Mouse (Mus musculus) intestine, postnatal 0 days (tissue): ENCODE results near the gene Lag3. TPM values are rescaled to one million over a fixed set of nuclear protein-coding genes. Genes with fewer than 3 reads are reported as not detected.

Experiments used
- ATAC-seq: fragments of 200-750 bp; cut with Nextera tagmentation; 2 replicates; pipeline ENCODE4 v1.8.0; 2017; ENCODE audit warnings: mild to moderate bottlenecking, moderate TSS enrichment, moderate library complexity
- H3K27ac ChIP-seq: fragments of 300-500 bp; sonication (generic); 2 replicates; pipeline ENCODE4 v1.5.1; 2014; ENCODE audit warnings: mild to moderate bottlenecking, low read depth, low read length, moderate library complexity
- H3K27me3 ChIP-seq: fragments of 300-500 bp; sonication (generic); replicated peaks from 2 replicates; pipeline ENCODE4 v1.6.1; 2014; ENCODE audit warnings: low read length, mixed read lengths; ENCODE audit not compliant: control insufficient read depth, insufficient read depth
- H3K36me3 ChIP-seq: fragments of 300-500 bp; sonication (generic); 2 replicates; pipeline ENCODE4 v1.6.1; 2014; ENCODE audit warnings: mild to moderate bottlenecking, moderate library complexity; ENCODE audit not compliant: control insufficient read depth, insufficient read depth
- H3K4me1 ChIP-seq: fragments of 300-500 bp; sonication (generic); replicated peaks from 2 replicates; pipeline ENCODE4 v1.6.1; 2014; ENCODE audit warnings: antibody characterized with exemption, low read length, mixed read lengths; ENCODE audit not compliant: control insufficient read depth, insufficient read depth
- H3K4me2 ChIP-seq: fragments of 300-500 bp; sonication (generic); replicated peaks from 2 replicates; pipeline ENCODE4 v1.6.1; 2014; ENCODE audit warnings: low read depth, mild to moderate bottlenecking, moderate library complexity
- H3K4me3 ChIP-seq: fragments of 300-500 bp; sonication (generic); 2 replicates; pipeline ENCODE4 v1.5.1; 2014; ENCODE audit warnings: low read depth, low read length
- H3K9ac ChIP-seq: fragments of 300-500 bp; sonication (generic); 2 replicates; pipeline ENCODE4 v1.6.1; 2014; ENCODE audit warnings: mild to moderate bottlenecking, low read depth, low read length
- H3K9me3 ChIP-seq: fragments of 300-500 bp; sonication (generic); 2 replicates; pipeline ENCODE4 v1.6.1; 2016; ENCODE audit warnings: mixed run types; ENCODE audit not compliant: control insufficient read depth
- CTCF ChIP-seq: sonication (generic); IDR thresholded peaks from 2 replicates; pipeline ENCODE4 v1.5.1; 2016; ENCODE audit warnings: low read depth, mild to moderate bottlenecking, control low read depth, antibody characterized with exemption, moderate library complexity
- WGBS: fragments of 180-500 bp; shearing (Covaris S2); extraction: QIAGEN DNeasy Blood & Tissue Kit; methylation state at CpG from one replicate; pipeline ENCODE4 v1.1.7; 2014; 5-methylcytosine and 5-hydroxymethylcytosine counted together
- polyA plus RNA-seq: library from polyadenylated mRNA; unstranded; fragments of >200 nt; fragmentation: Nextera tagmentation; extraction: Ambion mirVana; gene quantifications from 2 replicates; pipeline ENCODE4 v1.2.1, GENCODE M21; 2015

The Lag3 gene
- polyA plus RNA-seq, 1 experiment from 2014 or later = 1.7 TPM

DNA sequence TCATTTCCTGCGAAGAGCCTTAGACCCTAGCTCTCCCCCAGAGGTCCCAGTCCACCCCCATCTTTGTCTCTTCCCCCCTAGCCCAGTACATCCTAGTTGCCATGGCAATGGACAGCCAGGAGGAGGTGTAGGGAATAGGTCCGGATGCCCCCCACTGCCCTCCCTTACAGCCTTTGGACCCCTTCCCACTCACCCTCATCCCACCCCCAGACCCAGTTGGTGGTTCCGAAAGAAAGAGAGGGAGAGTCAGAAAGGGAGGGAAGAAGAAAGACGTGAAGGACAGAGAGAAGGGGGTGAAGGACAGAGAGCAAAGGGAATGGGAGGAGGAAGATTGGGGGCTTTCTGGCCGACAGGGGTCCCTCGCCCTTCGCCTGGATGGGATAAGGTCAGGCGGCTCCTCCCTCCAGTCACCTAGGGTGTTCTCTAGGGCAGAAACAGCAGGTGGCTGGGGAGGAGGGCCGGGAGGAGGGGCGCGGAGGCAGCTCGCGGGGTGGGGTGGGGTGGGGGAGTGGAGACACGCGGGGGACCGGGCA lies 48.3 kb downstream of the Lag3 start:
- Histone ChIP-seq H3K4me2 (peak overlapping the region; percentile 87), H3K9ac (peak overlapping the region; percentile 40), H3K27me3 (peaks cover 31% of the 10 kb centered on the region), H3K9me3 (no peaks in the 10 kb centered on the region), H3K36me3 (no peaks in the 10 kb centered on the region), H3K4me3 (peak overlapping the region; percentile 48), H3K4me1 (peaks cover 4% of the 10 kb centered on the region; the same call in 1 of the 2 replicates), H3K27ac (no peak overlapping the region)
- 6% methylated on average over 12 of the region's 16 CpGs for WGBS
- TF ChIP-seq CTCF = no peak
- ATAC-seq = no peak

DNA sequence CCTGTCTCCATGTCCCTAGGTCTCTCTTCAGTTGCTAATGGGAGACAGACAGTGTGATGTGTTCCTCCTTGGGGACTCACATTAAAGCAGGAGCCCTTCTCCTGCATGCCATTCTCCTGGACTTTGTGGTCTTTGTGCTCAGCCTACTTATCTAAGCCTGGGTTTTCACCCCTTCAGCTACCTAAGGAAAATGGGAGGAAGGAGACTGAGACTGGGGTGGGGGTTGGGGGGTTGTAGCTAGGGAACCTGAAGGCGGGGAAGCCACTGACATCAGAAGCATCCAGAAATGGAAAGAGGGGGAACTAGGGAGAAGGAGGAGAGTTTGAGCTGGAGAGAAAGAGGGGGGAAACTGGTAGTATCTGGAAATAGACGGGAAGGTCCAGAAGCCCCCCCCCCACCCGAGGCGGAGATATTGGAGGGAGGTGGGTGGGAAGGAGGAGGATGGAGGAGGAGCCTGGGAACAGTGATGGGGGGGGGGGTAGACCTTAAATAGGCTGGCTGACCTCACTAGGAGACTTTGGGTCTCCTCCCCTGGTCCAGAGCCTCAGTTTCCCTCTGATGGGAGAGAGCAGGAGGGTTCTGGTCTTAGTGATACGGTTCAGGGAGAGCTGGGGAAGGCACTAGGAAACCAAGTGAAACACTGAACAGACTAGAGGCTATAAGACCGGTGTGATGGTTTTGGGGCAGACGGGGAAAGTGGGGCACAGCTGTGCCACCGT lies 48.9 kb downstream of the Lag3 start:
- 19% methylated on average over 8 of the region's 8 CpGs for WGBS
- peak overlapping the region; percentile 87 for H3K4me2 ChIP-seq
- H3K4me3 ChIP-seq = no peak overlapping the region
- TF ChIP-seq CTCF = no peak
- no peak for ATAC-seq
- H3K36me3 ChIP-seq = no peaks in the 10 kb centered on the region
- H3K4me1 ChIP-seq = peaks cover 4% of the 10 kb centered on the region; the same call in 1 of the 2 replicates
- H3K27me3 ChIP-seq = peaks cover 37% of the 10 kb centered on the region
- no peaks in the 10 kb centered on the region for H3K9me3 ChIP-seq
- H3K9ac ChIP-seq = no peak overlapping the region
- H3K27ac ChIP-seq = no peak overlapping the region

DNA sequence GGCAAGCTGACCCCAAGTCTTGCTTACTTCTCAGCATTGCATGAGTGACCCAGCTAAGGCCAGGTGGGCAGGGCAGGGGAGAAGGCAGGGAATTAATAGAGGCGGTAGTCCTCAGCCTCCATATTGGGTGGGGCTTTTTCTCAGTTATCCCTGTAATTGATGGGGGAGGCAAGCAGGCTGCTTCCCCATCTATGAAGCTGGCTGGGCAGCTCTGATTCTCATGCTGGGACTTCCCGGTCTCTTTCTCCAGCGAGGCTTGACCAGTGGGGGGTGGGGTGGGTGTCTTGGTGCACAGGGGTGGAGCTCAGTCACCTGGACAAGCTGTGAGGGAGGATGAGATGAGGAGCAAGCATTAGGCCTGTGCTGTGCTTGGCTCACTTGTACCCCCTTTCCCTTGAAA lies 49.7 kb downstream of the Lag3 start:
- ATAC-seq = no peak
- Histone ChIP-seq H3K4me3 (no peak overlapping the region), H3K9me3 (no peaks in the 10 kb centered on the region), H3K9ac (no peak overlapping the region), H3K4me1 (peaks cover 4% of the 10 kb centered on the region; the same call in 1 of the 2 replicates), H3K4me2 (no peak overlapping the region), H3K36me3 (no peaks in the 10 kb centered on the region), H3K27me3 (peaks cover 45% of the 10 kb centered on the region), H3K27ac (no peak overlapping the region)
- no peak for TF ChIP-seq CTCF
- WGBS = 37% methylated on average over 3 of the region's 3 CpGs

DNA sequence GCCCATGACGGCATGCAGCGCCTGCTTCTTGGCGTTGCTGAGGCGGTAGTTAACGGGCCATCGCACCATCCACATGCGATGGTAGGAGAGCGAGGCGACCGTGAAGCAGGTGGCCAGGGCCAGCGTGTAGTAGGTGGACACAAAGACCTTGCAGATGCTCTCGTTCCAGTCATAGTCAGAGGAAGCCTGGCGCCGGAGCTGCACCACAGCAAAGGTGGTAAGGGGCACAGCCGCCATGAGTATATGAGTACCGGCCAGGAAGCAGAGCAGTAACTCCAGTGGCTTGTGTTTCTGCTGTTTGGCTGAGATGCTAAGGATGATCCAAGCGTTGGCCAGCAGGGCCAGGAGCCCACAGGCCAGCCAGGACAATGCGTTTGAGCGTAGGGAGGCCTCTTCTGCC lies 50.2 kb downstream of the Lag3 start:
- ATAC-seq = no peak
- Histone ChIP-seq H3K4me3 (no peak overlapping the region), H3K27ac (no peak overlapping the region), H3K4me1 (peaks cover 4% of the 10 kb centered on the region; the same call in 1 of the 2 replicates), H3K9ac (no peak overlapping the region), H3K36me3 (no peaks in the 10 kb centered on the region), H3K4me2 (no peak overlapping the region), H3K9me3 (no peaks in the 10 kb centered on the region), H3K27me3 (peaks cover 50% of the 10 kb centered on the region)
- WGBS = 83% methylated on average over 19 of the region's 19 CpGs
- TF ChIP-seq CTCF = no peak

DNA sequence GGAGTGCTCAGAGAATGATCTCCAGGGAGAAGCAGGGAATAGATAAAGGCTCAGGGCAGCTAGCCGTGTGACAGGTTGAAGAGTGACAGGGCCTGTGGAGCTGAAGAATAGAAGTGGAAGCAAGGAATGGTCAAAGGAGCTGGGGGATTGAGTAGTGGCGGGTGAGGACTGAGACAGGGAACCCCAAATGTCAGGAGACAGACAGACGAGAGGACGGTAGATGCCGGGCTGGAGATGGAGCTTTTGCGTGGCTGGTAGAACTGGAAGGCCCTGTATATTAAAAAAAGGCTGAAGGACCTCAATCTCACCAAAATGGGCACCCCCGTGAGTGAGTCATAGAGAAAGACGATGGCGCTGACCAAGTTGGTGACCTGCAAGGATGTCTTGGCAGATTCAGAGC lies 51.0 kb downstream of the Lag3 start:
- no peak for ATAC-seq
- 88% methylated on average over 9 of the region's 9 CpGs for WGBS
- Histone ChIP-seq H3K27ac (no peak overlapping the region), H3K27me3 (peaks cover 56% of the 10 kb centered on the region), H3K4me3 (no peak overlapping the region), H3K4me1 (peaks cover 4% of the 10 kb centered on the region; the same call in 1 of the 2 replicates), H3K36me3 (no peaks in the 10 kb centered on the region), H3K9me3 (no peaks in the 10 kb centered on the region), H3K9ac (no peak overlapping the region), H3K4me2 (no peak overlapping the region)
- TF ChIP-seq CTCF = no peak

DNA sequence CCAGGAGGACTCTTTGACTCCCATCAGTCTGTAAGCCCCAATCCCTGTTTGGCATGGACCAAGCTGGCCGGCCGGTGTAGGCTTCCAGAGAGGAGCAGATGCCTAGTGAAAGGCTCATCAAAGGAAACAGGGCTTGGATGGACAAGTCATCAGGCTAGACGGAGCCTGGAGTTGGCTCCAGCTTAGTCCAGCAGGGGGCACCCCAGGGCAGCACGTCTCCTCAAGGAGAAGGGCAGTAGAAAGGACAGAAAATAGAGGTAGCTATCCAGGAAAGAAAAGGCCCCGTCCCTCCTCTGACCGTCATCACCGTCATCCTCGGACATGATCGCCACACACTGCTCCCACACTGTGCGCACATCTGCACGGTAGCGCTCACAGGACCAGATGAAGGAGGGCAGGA lies 51.8 kb downstream of the Lag3 start:
- Histone ChIP-seq H3K27me3 (peaks cover 59% of the 10 kb centered on the region), H3K4me3 (no peak overlapping the region), H3K4me2 (no peak overlapping the region; the same call in 1 of the 2 replicates), H3K27ac (no peak overlapping the region), H3K36me3 (no peaks in the 10 kb centered on the region), H3K4me1 (peaks cover 4% of the 10 kb centered on the region; the same call in 1 of the 2 replicates), H3K9me3 (no peaks in the 10 kb centered on the region), H3K9ac (no peak overlapping the region)
- peak; percentile 93 for TF ChIP-seq CTCF
- no peak for ATAC-seq
- WGBS = 9% methylated on average over 12 of the region's 12 CpGs
